Mouse (Mus musculus): ENCODE results near the gene March8. TPM values are rescaled to one million over a fixed set of nuclear protein-coding genes. Genes with fewer than 3 reads are reported as not detected.

The March8 gene
- polyA plus RNA-seq, 1 experiment from 2014 or later: 31.9 TPM

GRCm38 (mm10) chr6:116417518-116418315 is 79.9 kb downstream of the March8 start:
- H3K4me3 ChIP-seq (ENCODE audit: low read depth, low read length): no peak overlapping the region
- 53% methylated on average over 6 of the region's 6 CpGs for whole genome bisulfite sequencing (ENCODE audit: insufficient replicate concordance)

GRCm38 (mm10) chr6:116418487-116418886 is 80.7 kb downstream of the March8 start:
- Histone ChIP-seq H3K27me3 (ENCODE audit: control insufficient read depth, insufficient read depth, low read length) (no peaks in the 10 kb centered on the region), H3K9ac (ENCODE audit: low read depth, low read length) (no peak overlapping the region), H3K36me3 (ENCODE audit: control insufficient read depth, insufficient read depth, low read length) (no peaks in the 10 kb centered on the region), H3K27ac (ENCODE audit: low read depth, low read length) (no peak overlapping the region), H3K4me3 (ENCODE audit: low read depth, low read length) (no peak overlapping the region), H3K4me2 (no peak overlapping the region), H3K9me3 (replicated peaks; ENCODE audit: control insufficient read depth, low read length) (no peaks in the 10 kb centered on the region), H3K4me1 (ENCODE audit: control insufficient read depth, insufficient read depth, low read length) (peaks cover 3% of the 10 kb centered on the region; the same call in 1 of the 2 replicates)
- no peak for ATAC-seq (replicated peaks; ENCODE audit: insufficient number of reproducible peaks, low FRiP score, low TSS enrichment)
- WGBS (ENCODE audit: insufficient replicate concordance): 94% methylated on average over 1 of the region's 1 CpGs

More at GRCm38 (mm10) chr6:116417518-116418315, 79.9 kb downstream of the March8 start:
- H3K36me3 ChIP-seq (ENCODE audit: control insufficient read depth, insufficient read depth, low read length): no peaks in the 10 kb centered on the region
- no peak overlapping the region for H3K27ac ChIP-seq (ENCODE audit: low read depth, low read length)
- no peaks in the 10 kb centered on the region for H3K9me3 ChIP-seq (replicated peaks; ENCODE audit: control insufficient read depth, low read length)
- H3K27me3 ChIP-seq (ENCODE audit: control insufficient read depth, insufficient read depth, low read length): no peaks in the 10 kb centered on the region
- H3K4me2 ChIP-seq: no peak overlapping the region
- no peak for ATAC-seq (replicated peaks; ENCODE audit: insufficient number of reproducible peaks, low FRiP score, low TSS enrichment)
- H3K4me1 ChIP-seq (ENCODE audit: control insufficient read depth, insufficient read depth, low read length): peaks cover 3% of the 10 kb centered on the region; the same call in 1 of the 2 replicates
- no peak overlapping the region for H3K9ac ChIP-seq (ENCODE audit: low read depth, low read length)

GRCm38 (mm10) chr6:116419699-116420098 is 81.9 kb downstream of the March8 start:
- Histone ChIP-seq H3K4me2 (no peak overlapping the region), H3K9ac (ENCODE audit: low read depth, low read length) (no peak overlapping the region), H3K27me3 (ENCODE audit: control insufficient read depth, insufficient read depth, low read length) (no peaks in the 10 kb centered on the region), H3K9me3 (replicated peaks; ENCODE audit: control insufficient read depth, low read length) (no peaks in the 10 kb centered on the region), H3K27ac (ENCODE audit: low read depth, low read length) (no peak overlapping the region), H3K4me1 (ENCODE audit: control insufficient read depth, insufficient read depth, low read length) (peaks cover 3% of the 10 kb centered on the region; the same call in 1 of the 2 replicates), H3K36me3 (ENCODE audit: control insufficient read depth, insufficient read depth, low read length) (no peaks in the 10 kb centered on the region), H3K4me3 (ENCODE audit: low read depth, low read length) (no peak overlapping the region)
- no peak for ATAC-seq (replicated peaks; ENCODE audit: insufficient number of reproducible peaks, low FRiP score, low TSS enrichment)
- WGBS (ENCODE audit: insufficient replicate concordance): 67% methylated on average over 6 of the region's 6 CpGs

- no peak overlapping the region for H3K9ac ChIP-seq (ENCODE audit: low read depth, low read length)
- H3K9me3 ChIP-seq (replicated peaks; ENCODE audit: control insufficient read depth, low read length): no peaks in the 10 kb centered on the region
- no peaks in the 10 kb centered on the region for H3K27me3 ChIP-seq (ENCODE audit: control insufficient read depth, insufficient read depth, low read length)
- H3K4me3 ChIP-seq (ENCODE audit: low read depth, low read length): no peak overlapping the region
- H3K4me1 ChIP-seq (ENCODE audit: control insufficient read depth, insufficient read depth, low read length): peaks cover 3% of the 10 kb centered on the region; the same call in 1 of the 2 replicates
- no peak for ATAC-seq (replicated peaks; ENCODE audit: insufficient number of reproducible peaks, low FRiP score, low TSS enrichment)
- H3K36me3 ChIP-seq (ENCODE audit: control insufficient read depth, insufficient read depth, low read length): no peaks in the 10 kb centered on the region
- no peak overlapping the region for H3K4me2 ChIP-seq
- 81% methylated on average over 10 of the region's 10 CpGs for WGBS (ENCODE audit: insufficient replicate concordance)
- H3K27ac ChIP-seq (ENCODE audit: low read depth, low read length): no peak overlapping the region
Observed at GRCm38 (mm10) chr6:116420271-116420670, 82.4 kb downstream of the March8 start.

DNA sequence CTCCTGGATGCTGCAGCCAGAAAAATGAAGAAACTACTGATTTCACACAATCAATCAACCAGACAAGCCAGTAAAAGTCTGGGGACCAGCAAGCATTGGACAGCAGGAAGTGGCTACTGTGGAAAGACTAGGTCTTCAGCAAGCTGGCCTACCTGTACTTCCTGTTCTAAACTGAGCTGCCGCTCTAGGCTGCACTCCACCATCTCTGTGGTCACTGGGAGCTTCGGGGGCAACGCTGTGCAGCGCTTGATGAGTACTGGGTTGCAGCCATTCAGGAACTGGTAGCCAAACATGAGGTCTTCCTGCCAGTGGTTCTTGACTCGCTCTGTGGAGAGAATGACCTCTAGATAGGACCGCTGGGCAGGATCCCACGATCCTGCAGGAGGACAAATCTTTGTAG is 85.2 kb downstream of the March8 start:
- no peak for ATAC-seq (replicated peaks; ENCODE audit: insufficient number of reproducible peaks, low FRiP score, low TSS enrichment)
- Histone ChIP-seq H3K4me3 (ENCODE audit: low read depth, low read length) (no peak overlapping the region), H3K4me2 (no peak overlapping the region), H3K27ac (ENCODE audit: low read depth, low read length) (no peak overlapping the region), H3K4me1 (ENCODE audit: control insufficient read depth, insufficient read depth, low read length) (no peaks in the 10 kb centered on the region), H3K36me3 (ENCODE audit: control insufficient read depth, insufficient read depth, low read length) (no peaks in the 10 kb centered on the region), H3K9me3 (replicated peaks; ENCODE audit: control insufficient read depth, low read length) (no peaks in the 10 kb centered on the region), H3K9ac (ENCODE audit: low read depth, low read length) (no peak overlapping the region), H3K27me3 (ENCODE audit: control insufficient read depth, insufficient read depth, low read length) (no peaks in the 10 kb centered on the region)
- WGBS (ENCODE audit: insufficient replicate concordance): 87% methylated on average over 7 of the region's 7 CpGs

GRCm38 (mm10) chr6:116423664-116424063 is 85.8 kb downstream of the March8 start:
- Histone ChIP-seq H3K4me2 (no peak overlapping the region), H3K9me3 (replicated peaks; ENCODE audit: control insufficient read depth, low read length) (no peaks in the 10 kb centered on the region), H3K9ac (ENCODE audit: low read depth, low read length) (no peak overlapping the region), H3K27me3 (ENCODE audit: control insufficient read depth, insufficient read depth, low read length) (no peaks in the 10 kb centered on the region), H3K4me1 (ENCODE audit: control insufficient read depth, insufficient read depth, low read length) (no peaks in the 10 kb centered on the region), H3K27ac (ENCODE audit: low read depth, low read length) (no peak overlapping the region), H3K36me3 (ENCODE audit: control insufficient read depth, insufficient read depth, low read length) (no peaks in the 10 kb centered on the region), H3K4me3 (ENCODE audit: low read depth, low read length) (no peak overlapping the region)
- no peak for ATAC-seq (replicated peaks; ENCODE audit: insufficient number of reproducible peaks, low FRiP score, low TSS enrichment)
- WGBS (ENCODE audit: insufficient replicate concordance): 53% methylated on average over 2 of the region's 2 CpGs

GRCm38 (mm10) chr6:116427552-116427951 is 89.7 kb downstream of the March8 start:
- Histone ChIP-seq H3K9me3 (replicated peaks; ENCODE audit: control insufficient read depth, low read length) (0 out of 2 replicates have a peak, but pooled peaks cover 3% of the 10 kb centered on the region), H3K27ac (ENCODE audit: low read depth, low read length) (no peak overlapping the region), H3K27me3 (ENCODE audit: control insufficient read depth, insufficient read depth, low read length) (no peaks in the 10 kb centered on the region), H3K4me3 (ENCODE audit: low read depth, low read length) (no peak overlapping the region), H3K36me3 (ENCODE audit: control insufficient read depth, insufficient read depth, low read length) (no peaks in the 10 kb centered on the region; the same call in 1 of the 2 replicates), H3K4me2 (no peak overlapping the region), H3K4me1 (ENCODE audit: control insufficient read depth, insufficient read depth, low read length) (peaks cover 4% of the 10 kb centered on the region), H3K9ac (ENCODE audit: low read depth, low read length) (no peak overlapping the region)
- WGBS (ENCODE audit: insufficient replicate concordance): 77% methylated on average over 3 of the region's 3 CpGs
- no peak for ATAC-seq (replicated peaks; ENCODE audit: insufficient number of reproducible peaks, low FRiP score, low TSS enrichment)

DNA sequence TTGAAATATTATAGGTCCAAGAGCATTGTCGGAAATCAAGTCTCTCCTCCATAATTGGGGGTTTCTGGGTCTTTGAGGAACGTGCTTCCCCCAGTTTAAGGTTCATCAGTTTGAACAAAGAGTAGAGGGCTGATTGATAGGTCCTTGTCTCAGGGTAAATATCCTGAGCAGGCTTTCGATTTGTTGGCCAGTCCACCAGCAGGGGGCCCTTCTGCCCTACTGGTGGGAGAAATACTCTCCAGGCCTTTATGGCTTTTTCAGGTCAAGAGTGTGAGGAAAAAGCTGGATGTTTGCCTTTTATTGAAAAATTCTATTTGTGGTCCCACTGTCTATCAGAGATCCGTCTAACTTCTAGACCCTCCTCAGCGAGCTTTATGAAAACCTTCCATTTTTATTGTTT is 90.5 kb downstream of the March8 start:
- Histone ChIP-seq H3K36me3 (ENCODE audit: control insufficient read depth, insufficient read depth, low read length) (no peaks in the 10 kb centered on the region; the same call in 1 of the 2 replicates), H3K9ac (ENCODE audit: low read depth, low read length) (no peak overlapping the region), H3K4me1 (ENCODE audit: control insufficient read depth, insufficient read depth, low read length) (peaks cover 4% of the 10 kb centered on the region), H3K27ac (ENCODE audit: low read depth, low read length) (no peak overlapping the region), H3K4me2 (no peak overlapping the region), H3K9me3 (replicated peaks; ENCODE audit: control insufficient read depth, low read length) (0 out of 2 replicates have a peak, but pooled peaks cover 3% of the 10 kb centered on the region), H3K27me3 (ENCODE audit: control insufficient read depth, insufficient read depth, low read length) (no peaks in the 10 kb centered on the region), H3K4me3 (ENCODE audit: low read depth, low read length) (no peak overlapping the region)
- 57% methylated on average over 5 of the region's 5 CpGs for WGBS (ENCODE audit: insufficient replicate concordance)
- no peak for ATAC-seq (replicated peaks; ENCODE audit: insufficient number of reproducible peaks, low FRiP score, low TSS enrichment)

DNA sequence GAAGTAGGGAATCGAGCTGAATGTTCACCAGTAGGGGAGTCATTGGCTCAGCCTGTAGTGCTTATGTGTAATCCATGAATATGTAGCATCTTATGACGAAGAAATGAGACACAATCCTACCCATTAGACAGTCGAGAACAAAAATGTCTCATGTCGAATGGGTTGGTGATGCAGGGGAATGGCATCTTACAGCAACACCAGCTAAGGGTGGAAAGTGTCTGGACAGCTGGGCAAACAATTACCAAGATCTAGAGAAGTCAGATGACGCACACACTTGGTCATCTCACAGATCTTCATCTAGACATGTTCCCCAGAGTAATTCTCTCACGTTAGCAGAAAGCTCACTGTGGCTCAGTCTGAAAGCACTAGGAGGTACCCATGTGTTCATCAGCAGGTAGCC is 101.0 kb downstream of the March8 start:
- peaks cover 3% of the 10 kb centered on the region for H3K9me3 ChIP-seq (replicated peaks; ENCODE audit: control insufficient read depth, low read length)
- H3K4me3 ChIP-seq (ENCODE audit: low read depth, low read length): no peak overlapping the region
- no peak overlapping the region for H3K27ac ChIP-seq (ENCODE audit: low read depth, low read length)
- ATAC-seq (replicated peaks; ENCODE audit: insufficient number of reproducible peaks, low FRiP score, low TSS enrichment): no peak
- H3K9ac ChIP-seq (ENCODE audit: low read depth, low read length): no peak overlapping the region
- H3K4me2 ChIP-seq: no peak overlapping the region
- WGBS (ENCODE audit: insufficient replicate concordance): 77% methylated on average over 6 of the region's 6 CpGs
- H3K36me3 ChIP-seq (ENCODE audit: control insufficient read depth, insufficient read depth, low read length): no peaks in the 10 kb centered on the region
- H3K27me3 ChIP-seq (ENCODE audit: control insufficient read depth, insufficient read depth, low read length): no peaks in the 10 kb centered on the region
- 0 out of 2 replicates have a peak, but pooled peaks cover 4% of the 10 kb centered on the region for H3K4me1 ChIP-seq (ENCODE audit: control insufficient read depth, insufficient read depth, low read length)
